Mouse (Mus musculus): ENCODE results near the gene Smc6. TPM values are rescaled to one million over a fixed set of nuclear protein-coding genes. Genes with fewer than 3 reads are reported as not detected.

Smc6 gene
- polyA plus RNA-seq, 1 experiment from 2014 or later = 97.1 TPM

DNA sequence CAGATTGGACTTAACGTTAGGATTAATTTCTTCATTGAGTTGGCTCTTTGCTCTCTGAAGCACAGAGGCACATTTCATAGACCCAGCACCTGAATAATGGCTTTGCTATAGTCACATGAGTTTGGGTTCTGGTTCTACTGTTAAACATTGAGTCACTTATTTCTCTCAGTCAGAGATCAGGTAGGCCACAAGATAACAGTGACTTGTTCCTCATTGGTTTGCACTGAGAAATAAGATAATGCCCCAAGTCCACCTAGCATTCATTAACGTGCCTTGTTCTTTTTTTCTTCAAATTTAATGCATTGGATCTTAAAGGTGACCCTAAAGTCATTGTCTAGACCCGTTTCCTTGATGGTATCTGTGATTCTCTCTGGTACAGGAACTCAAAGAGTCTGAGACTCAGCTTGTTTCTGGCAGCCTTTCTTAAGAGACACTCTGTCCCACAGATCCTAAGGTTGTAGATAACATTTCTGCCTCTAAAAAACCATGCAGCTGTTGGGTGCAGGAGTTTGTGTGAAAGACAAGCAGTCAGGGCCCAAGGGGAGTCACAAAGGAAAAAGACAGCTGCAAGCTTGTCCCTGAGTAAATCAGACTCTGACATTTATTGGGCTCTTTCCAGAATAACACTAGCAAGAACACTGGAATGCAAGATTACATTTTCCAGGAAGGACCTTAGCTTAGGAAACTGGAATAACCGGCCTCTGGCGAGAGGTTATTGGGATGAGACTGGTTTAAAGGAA, 39.0 kb upstream of the Smc6 start:
- Histone ChIP-seq H3K36me3 (ENCODE audit: control insufficient read depth, insufficient read depth, low read length) (no peaks in the 10 kb centered on the region), H3K4me2 (ENCODE audit: low read length) (no peak overlapping the region), H3K27ac (ENCODE audit: low read length) (no peak overlapping the region), H3K9ac (ENCODE audit: low read depth, low read length) (no peak overlapping the region), H3K4me1 (ENCODE audit: control insufficient read depth, insufficient read depth, low read length) (peaks cover 4% of the 10 kb centered on the region), H3K9me3 (replicated peaks; ENCODE audit: control insufficient read depth, low read length, poor library complexity, severe bottlenecking) (no peaks in the 10 kb centered on the region), H3K27me3 (ENCODE audit: control insufficient read depth, insufficient read depth, low read depth, low read length) (no peaks in the 10 kb centered on the region), H3K4me3 (ENCODE audit: low read depth, low read length) (no peak overlapping the region)
- 80% methylated on average over 5 of the region's 5 CpGs for WGBS
- no peak for ATAC-seq

- WGBS = 75% methylated on average over 2 of the region's 2 CpGs
- Histone ChIP-seq H3K4me3 (ENCODE audit: low read depth, low read length) (no peak overlapping the region), H3K27ac (ENCODE audit: low read length) (no peak overlapping the region), H3K9me3 (replicated peaks; ENCODE audit: control insufficient read depth, low read length, poor library complexity, severe bottlenecking) (no peaks in the 10 kb centered on the region), H3K27me3 (ENCODE audit: control insufficient read depth, insufficient read depth, low read depth, low read length) (no peaks in the 10 kb centered on the region), H3K36me3 (ENCODE audit: control insufficient read depth, insufficient read depth, low read length) (no peaks in the 10 kb centered on the region), H3K9ac (ENCODE audit: low read depth, low read length) (no peak overlapping the region), H3K4me2 (ENCODE audit: low read length) (no peak overlapping the region), H3K4me1 (ENCODE audit: control insufficient read depth, insufficient read depth, low read length) (no peaks in the 10 kb centered on the region)
- ATAC-seq = no peak
Observed at GRCm38 (mm10) chr12:11230267-11230666, 35.4 kb upstream of the Smc6 start.

- Histone ChIP-seq H3K27ac (ENCODE audit: low read length) (no peak overlapping the region), H3K27me3 (ENCODE audit: control insufficient read depth, insufficient read depth, low read depth, low read length) (no peaks in the 10 kb centered on the region), H3K9me3 (replicated peaks; ENCODE audit: control insufficient read depth, low read length, poor library complexity, severe bottlenecking) (no peaks in the 10 kb centered on the region), H3K36me3 (ENCODE audit: control insufficient read depth, insufficient read depth, low read length) (no peaks in the 10 kb centered on the region), H3K4me3 (ENCODE audit: low read depth, low read length) (no peak overlapping the region), H3K9ac (ENCODE audit: low read depth, low read length) (no peak overlapping the region), H3K4me1 (ENCODE audit: control insufficient read depth, insufficient read depth, low read length) (no peaks in the 10 kb centered on the region), H3K4me2 (ENCODE audit: low read length) (no peak overlapping the region)
- WGBS = 69% methylated on average over 2 of the region's 2 CpGs
- no peak for ATAC-seq
Observed at GRCm38 (mm10) chr12:11235996-11236395, 29.7 kb upstream of the Smc6 start.

- no peak for ATAC-seq
- WGBS = 100% methylated on average over 1 of the region's 1 CpGs
- H3K4me2 ChIP-seq (ENCODE audit: low read length) = no peak overlapping the region
- H3K27me3 ChIP-seq (ENCODE audit: control insufficient read depth, insufficient read depth, low read depth, low read length) = no peaks in the 10 kb centered on the region
- H3K9ac ChIP-seq (ENCODE audit: low read depth, low read length) = no peak overlapping the region
- no peaks in the 10 kb centered on the region for H3K36me3 ChIP-seq (ENCODE audit: control insufficient read depth, insufficient read depth, low read length)
- no peak overlapping the region for H3K4me3 ChIP-seq (ENCODE audit: low read depth, low read length)
- H3K4me1 ChIP-seq (ENCODE audit: control insufficient read depth, insufficient read depth, low read length) = no peaks in the 10 kb centered on the region
- H3K27ac ChIP-seq (ENCODE audit: low read length) = no peak overlapping the region
- no peaks in the 10 kb centered on the region for H3K9me3 ChIP-seq (replicated peaks; ENCODE audit: control insufficient read depth, low read length, poor library complexity, severe bottlenecking)
Observed at GRCm38 (mm10) chr12:11247460-11247859, 18.2 kb upstream of the Smc6 start.

GRCm38 (mm10) chr12:11250322-11250721, 15.4 kb upstream of the Smc6 start:
- no peaks in the 10 kb centered on the region for H3K9me3 ChIP-seq (replicated peaks; ENCODE audit: control insufficient read depth, low read length, poor library complexity, severe bottlenecking)
- no peak for ATAC-seq
- no peaks in the 10 kb centered on the region for H3K36me3 ChIP-seq (ENCODE audit: control insufficient read depth, insufficient read depth, low read length)
- H3K4me3 ChIP-seq (ENCODE audit: low read depth, low read length) = no peak overlapping the region
- H3K4me2 ChIP-seq (ENCODE audit: low read length) = no peak overlapping the region
- H3K4me1 ChIP-seq (ENCODE audit: control insufficient read depth, insufficient read depth, low read length) = no peaks in the 10 kb centered on the region
- no peak overlapping the region for H3K27ac ChIP-seq (ENCODE audit: low read length)
- 85% methylated on average over 3 of the region's 3 CpGs for WGBS
- no peak overlapping the region for H3K9ac ChIP-seq (ENCODE audit: low read depth, low read length)
- no peaks in the 10 kb centered on the region for H3K27me3 ChIP-seq (ENCODE audit: control insufficient read depth, insufficient read depth, low read depth, low read length)

DNA sequence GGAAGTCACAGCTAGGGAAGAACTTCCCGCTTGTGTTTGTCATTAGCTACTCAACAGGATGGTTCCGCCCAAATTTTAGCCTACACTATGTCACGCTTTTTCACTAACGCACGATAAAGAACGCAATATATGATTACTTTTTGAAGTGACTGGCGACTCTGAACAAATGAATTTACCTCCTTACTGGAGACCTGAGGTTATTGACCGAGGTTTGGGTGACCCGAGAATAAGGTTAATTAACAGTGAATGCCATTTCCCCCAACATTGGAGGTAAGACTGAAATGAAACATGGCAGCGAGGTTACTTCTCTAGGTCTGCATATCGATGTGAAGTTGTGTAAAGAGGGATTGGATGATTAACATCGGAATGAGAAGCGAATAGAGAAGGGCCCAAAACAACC, 791 bp upstream of the Smc6 start:
- peak overlapping the region; percentile 90 for H3K4me2 ChIP-seq (ENCODE audit: low read length)
- no peaks in the 10 kb centered on the region for H3K27me3 ChIP-seq (ENCODE audit: control insufficient read depth, insufficient read depth, low read depth, low read length)
- peaks cover 30% of the 10 kb centered on the region for H3K4me1 ChIP-seq (ENCODE audit: control insufficient read depth, insufficient read depth, low read length)
- peak overlapping the region; percentile 92 for H3K4me3 ChIP-seq (ENCODE audit: low read depth, low read length)
- no peaks in the 10 kb centered on the region for H3K36me3 ChIP-seq (ENCODE audit: control insufficient read depth, insufficient read depth, low read length)
- 6% methylated on average over 13 of the region's 13 CpGs for WGBS
- no peak for ATAC-seq
- H3K27ac ChIP-seq (ENCODE audit: low read length) = no peak overlapping the region
- no peaks in the 10 kb centered on the region for H3K9me3 ChIP-seq (replicated peaks; ENCODE audit: control insufficient read depth, low read length, poor library complexity, severe bottlenecking)
- peak overlapping the region; percentile 94; the same call in 1 of the 2 replicates for H3K9ac ChIP-seq (ENCODE audit: low read depth, low read length)

DNA sequence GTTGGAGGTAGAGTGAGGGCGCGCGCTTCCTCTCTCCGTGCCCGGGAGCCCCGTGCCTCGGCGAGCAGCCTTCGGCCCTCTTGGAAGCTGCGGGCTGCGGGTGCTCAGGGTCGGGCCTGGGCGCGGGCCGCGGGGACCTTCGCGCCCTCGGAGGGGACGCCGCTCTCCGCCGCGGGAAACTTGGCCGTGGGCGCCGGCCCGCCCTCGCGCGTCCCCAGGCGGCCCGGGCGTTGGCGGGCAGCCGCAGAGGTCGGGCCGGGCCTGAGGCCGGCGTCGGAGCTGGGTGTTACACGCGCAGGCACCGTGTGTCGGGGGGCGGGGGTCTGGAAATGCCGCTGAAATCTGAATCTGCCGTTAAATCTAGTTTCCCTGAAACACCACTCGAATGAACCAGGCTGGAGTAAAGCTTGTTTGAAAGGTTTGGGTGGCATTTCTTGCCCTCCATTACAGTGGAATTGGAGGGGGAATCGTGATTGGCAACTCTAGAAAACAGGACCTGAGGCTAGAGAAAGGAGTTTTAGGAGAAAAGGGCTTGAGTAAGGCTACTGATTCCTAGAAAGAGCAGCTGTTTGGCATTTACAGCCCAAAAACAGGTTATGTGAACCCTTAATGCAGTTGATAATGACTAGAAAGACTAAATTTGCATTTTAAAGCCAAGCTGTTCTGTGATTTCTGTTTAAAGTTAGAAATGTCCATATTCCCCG, 748 bp downstream of the Smc6 start:
- Histone ChIP-seq H3K4me2 (ENCODE audit: low read length) (peak overlapping the region; percentile 90), H3K27me3 (ENCODE audit: control insufficient read depth, insufficient read depth, low read depth, low read length) (no peaks in the 10 kb centered on the region), H3K36me3 (ENCODE audit: control insufficient read depth, insufficient read depth, low read length) (no peaks in the 10 kb centered on the region), H3K4me1 (ENCODE audit: control insufficient read depth, insufficient read depth, low read length) (peaks cover 30% of the 10 kb centered on the region), H3K9ac (ENCODE audit: low read depth, low read length) (peak overlapping the region; percentile 94), H3K27ac (ENCODE audit: low read length) (peak overlapping the region; percentile 88), H3K9me3 (replicated peaks; ENCODE audit: control insufficient read depth, low read length, poor library complexity, severe bottlenecking) (no peaks in the 10 kb centered on the region), H3K4me3 (ENCODE audit: low read depth, low read length) (peak overlapping the region; percentile 92)
- peak; percentile 86 for ATAC-seq
- under 1% methylated on average over 51 of the region's 51 CpGs for WGBS

DNA sequence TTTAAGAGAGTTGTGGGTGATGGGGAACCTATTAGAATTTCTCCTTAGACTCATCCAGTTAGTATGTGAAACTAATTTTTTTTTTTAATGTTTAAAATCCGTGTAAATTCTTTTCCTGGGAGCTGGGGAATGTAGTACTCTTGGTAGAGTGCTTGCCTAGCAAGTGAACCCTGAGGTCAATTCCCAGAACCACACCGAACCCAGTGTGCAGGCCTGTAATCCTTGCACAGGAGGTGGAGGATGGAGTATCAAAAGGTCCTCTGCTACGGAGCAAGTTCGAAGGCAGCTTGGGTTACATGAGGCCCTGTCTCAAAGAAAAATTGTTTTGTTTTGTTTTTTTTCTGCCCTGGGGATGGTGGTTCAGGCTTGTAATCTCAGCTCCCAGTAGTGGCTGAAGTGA, 1.3 kb downstream of the Smc6 start:
- Histone ChIP-seq H3K27me3 (ENCODE audit: control insufficient read depth, insufficient read depth, low read depth, low read length) (no peaks in the 10 kb centered on the region), H3K9me3 (replicated peaks; ENCODE audit: control insufficient read depth, low read length, poor library complexity, severe bottlenecking) (no peaks in the 10 kb centered on the region), H3K9ac (ENCODE audit: low read depth, low read length) (peak overlapping the region; percentile 94), H3K4me2 (ENCODE audit: low read length) (peak overlapping the region; percentile 90), H3K36me3 (ENCODE audit: control insufficient read depth, insufficient read depth, low read length) (no peaks in the 10 kb centered on the region), H3K4me1 (ENCODE audit: control insufficient read depth, insufficient read depth, low read length) (peaks cover 30% of the 10 kb centered on the region), H3K27ac (ENCODE audit: low read length) (no peak overlapping the region), H3K4me3 (ENCODE audit: low read depth, low read length) (peak overlapping the region; percentile 92)
- 6% methylated on average over 4 of the region's 4 CpGs for WGBS
- no peak for ATAC-seq

DNA sequence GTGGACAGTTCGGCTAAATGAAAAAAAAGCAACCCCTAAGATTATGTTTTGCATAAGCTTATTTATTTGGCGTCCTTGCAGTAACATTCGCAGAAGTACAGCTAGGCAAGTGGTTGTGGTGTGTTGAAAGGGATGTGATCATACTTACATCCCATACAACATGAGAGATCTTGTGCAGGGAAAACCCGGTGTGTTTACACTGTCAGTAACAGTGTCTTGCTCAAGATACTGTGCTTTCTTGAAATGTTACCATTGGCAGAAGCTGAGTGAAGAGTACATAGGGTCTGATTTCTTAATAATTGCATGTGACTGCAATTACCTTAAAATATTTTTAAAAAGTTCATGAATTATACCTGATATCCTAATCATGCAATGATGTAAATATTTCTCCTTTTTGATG, 6.9 kb downstream of the Smc6 start:
- peaks cover 14% of the 10 kb centered on the region for H3K4me1 ChIP-seq (ENCODE audit: control insufficient read depth, insufficient read depth, low read length)
- no peak overlapping the region for H3K9ac ChIP-seq (ENCODE audit: low read depth, low read length)
- 94% methylated on average over 4 of the region's 4 CpGs for WGBS
- no peak overlapping the region for H3K4me3 ChIP-seq (ENCODE audit: low read depth, low read length)
- no peaks in the 10 kb centered on the region for H3K9me3 ChIP-seq (replicated peaks; ENCODE audit: control insufficient read depth, low read length, poor library complexity, severe bottlenecking)
- H3K4me2 ChIP-seq (ENCODE audit: low read length) = no peak overlapping the region
- ATAC-seq = no peak
- H3K27me3 ChIP-seq (ENCODE audit: control insufficient read depth, insufficient read depth, low read depth, low read length) = no peaks in the 10 kb centered on the region
- no peak overlapping the region for H3K27ac ChIP-seq (ENCODE audit: low read length)
- H3K36me3 ChIP-seq (ENCODE audit: control insufficient read depth, insufficient read depth, low read length) = 0 out of 2 replicates have a peak, but pooled peaks cover 12% of the 10 kb centered on the region

Measured in midbrain, embryonic 16.5 days (tissue).